Mouse (Mus musculus): ENCODE results near the gene Cers2. TPM values are rescaled to one million over a fixed set of nuclear protein-coding genes. Genes with fewer than 3 reads are reported as not detected.

Gene Cers2
- polyA plus RNA-seq, 1 experiment from 2014 or later, result 96.7 TPM

DNA sequence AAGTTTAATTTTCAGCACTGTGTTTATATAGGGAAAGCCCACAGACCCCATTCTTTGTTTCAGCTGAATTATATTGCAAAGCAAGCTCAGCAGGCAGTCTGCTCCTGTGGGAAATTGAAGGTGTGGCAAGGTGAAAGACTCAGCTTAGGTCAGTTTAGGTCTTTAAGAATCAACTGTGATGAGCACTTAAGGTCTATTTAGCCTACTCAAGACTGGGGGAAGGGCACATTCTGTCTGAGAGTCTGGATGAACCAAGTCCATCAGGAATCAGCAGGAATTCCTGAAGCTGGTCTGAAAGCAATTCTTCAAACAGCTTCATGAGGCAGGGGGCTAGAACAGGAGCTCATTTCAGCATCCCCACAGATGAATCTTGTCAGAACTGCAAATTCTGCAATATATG is 55.5 kb downstream of the Cers2 start:
- H3K36me3 ChIP-seq, result no peaks in the 10 kb centered on the region
- H3K9ac ChIP-seq, result no peak overlapping the region
- no peak overlapping the region for H3K4me2 ChIP-seq
- H3K4me1 ChIP-seq (replicated peaks), result no peaks in the 10 kb centered on the region
- H3K27ac ChIP-seq (replicated peaks), result no peak overlapping the region
- no peaks in the 10 kb centered on the region for H3K27me3 ChIP-seq
- no peak overlapping the region for H3K4me3 ChIP-seq
- no peak for ATAC-seq (ENCODE audit: low read depth)
- H3K9me3 ChIP-seq, result no peaks in the 10 kb centered on the region

Other genes starting within 250 kb of the Cers2 start
- gene Pip5k1a, start 207.9 kb upstream of the Cers2 start, polyA plus RNA-seq (2015; fragmentation: Nextera tagmentation; extraction: Ambion mirVana), result 17.3 and 18.6 TPM in 2 replicates
- gene Vps72, start 203.8 kb upstream of the Cers2 start, polyA plus RNA-seq (2015; fragmentation: Nextera tagmentation; extraction: Ambion mirVana), result 201 and 203 TPM in 2 replicates
- 0.96 and 1.7 TPM in 2 replicates for gene Tmod4, start 190.3 kb upstream of the Cers2 start, polyA plus RNA-seq (2015; fragmentation: Nextera tagmentation; extraction: Ambion mirVana)
- gene Scnm1, start 180.8 kb upstream of the Cers2 start, polyA plus RNA-seq (2015; fragmentation: Nextera tagmentation; extraction: Ambion mirVana), result 96.8 and 98.2 TPM in 2 replicates
- gene Lysmd1, start 180.7 kb upstream of the Cers2 start, polyA plus RNA-seq (2015; fragmentation: Nextera tagmentation; extraction: Ambion mirVana), result 34.7 and 39.1 TPM in 2 replicates
- 3.0 and 3.3 TPM in 2 replicates for gene Tnfaip8l2, start 172.4 kb upstream of the Cers2 start, polyA plus RNA-seq (2015; fragmentation: Nextera tagmentation; extraction: Ambion mirVana)
- 33.8 and 34.3 TPM in 2 replicates for gene Sema6c, start 154.3 kb upstream of the Cers2 start, polyA plus RNA-seq (2015; fragmentation: Nextera tagmentation; extraction: Ambion mirVana)
- 3.3 and 4.1 TPM in 2 replicates for gene Gabpb2, start 96.9 kb upstream of the Cers2 start, polyA plus RNA-seq (2015; fragmentation: Nextera tagmentation; extraction: Ambion mirVana)
- gene Cdc42se1, start 86.1 kb upstream of the Cers2 start, polyA plus RNA-seq (2015; fragmentation: Nextera tagmentation; extraction: Ambion mirVana), result 60.8 and 61.3 TPM in 2 replicates
- gene Mllt11, start 82.6 kb upstream of the Cers2 start, polyA plus RNA-seq (2015; fragmentation: Nextera tagmentation; extraction: Ambion mirVana), result 267 and 299 TPM in 2 replicates
- gene Gm128, start 73.2 kb upstream of the Cers2 start, polyA plus RNA-seq (2015; fragmentation: Nextera tagmentation; extraction: Ambion mirVana), result 0.15 TPM in 1 of 2 replicates, not detected in the other
- gene Bnipl, start 63.6 kb upstream of the Cers2 start, polyA plus RNA-seq (2015; fragmentation: Nextera tagmentation; extraction: Ambion mirVana), result not detected in 2 replicates
- gene Mindy1, start 33.4 kb upstream of the Cers2 start, polyA plus RNA-seq (2015; fragmentation: Nextera tagmentation; extraction: Ambion mirVana), result 49.3 and 52.7 TPM in 2 replicates
- gene Prune1, start 32.7 kb upstream of the Cers2 start, polyA plus RNA-seq (2015; fragmentation: Nextera tagmentation; extraction: Ambion mirVana), result 46.3 and 47.1 TPM in 2 replicates
- gene Anxa9, start 7.6 kb upstream of the Cers2 start, polyA plus RNA-seq (2015; fragmentation: Nextera tagmentation; extraction: Ambion mirVana), result 0.26 and 0.57 TPM in 2 replicates
- gene Setdb1, start 42.4 kb downstream of the Cers2 start, polyA plus RNA-seq (2015; fragmentation: Nextera tagmentation; extraction: Ambion mirVana), result 43.0 and 44.6 TPM in 2 replicates
- not detected in 2 replicates for gene 4930558C23Rik, start 88.0 kb downstream of the Cers2 start, polyA plus RNA-seq (2015; fragmentation: Nextera tagmentation; extraction: Ambion mirVana)
- gene Arnt, start 119.6 kb downstream of the Cers2 start, polyA plus RNA-seq (2015; fragmentation: Nextera tagmentation; extraction: Ambion mirVana), result 19.2 and 22.7 TPM in 2 replicates
- 13.3 and 19.2 TPM in 2 replicates for gene Ctsk, start 184.5 kb downstream of the Cers2 start, polyA plus RNA-seq (2015; fragmentation: Nextera tagmentation; extraction: Ambion mirVana)
- gene Ctss, start 212.0 kb downstream of the Cers2 start, polyA plus RNA-seq (2015; fragmentation: Nextera tagmentation; extraction: Ambion mirVana), result 17.7 and 18.9 TPM in 2 replicates
- not detected in 2 replicates for gene Hormad1, start 244.9 kb downstream of the Cers2 start, polyA plus RNA-seq (2015; fragmentation: Nextera tagmentation; extraction: Ambion mirVana)